Mouse (Mus musculus) liver, embryonic 12.5 days (tissue): ENCODE results near the gene Syncrip. TPM values are rescaled to one million over a fixed set of nuclear protein-coding genes. Genes with fewer than 3 reads are reported as not detected.

Experiments
- ATAC-seq: fragments of 200-750 bp; cut with Nextera tagmentation; 2 replicates; pipeline ENCODE4 v1.8.0; 2017; ENCODE audit warnings: moderate number of reproducible peaks, mild to moderate bottlenecking, moderate library complexity
- H3K27ac ChIP-seq: fragments of 300-500 bp; sonication (generic); 2 replicates; pipeline ENCODE4 v1.5.1; 2016; ENCODE audit warnings: mild to moderate bottlenecking
- H3K27me3 ChIP-seq: fragments of 300-500 bp; sonication (generic); replicated peaks from 2 replicates; pipeline ENCODE4 v1.6.1; 2016; ENCODE audit warnings: mild to moderate bottlenecking, moderate library complexity
- H3K36me3 ChIP-seq: fragments of 300-500 bp; sonication (generic); 2 replicates; pipeline ENCODE4 v1.6.1; 2016; ENCODE audit warnings: mild to moderate bottlenecking, moderate library complexity
- H3K4me1 ChIP-seq: fragments of 300-500 bp; sonication (generic); 2 replicates; pipeline ENCODE4 v1.6.1; 2016
- H3K4me2 ChIP-seq: fragments of 300-500 bp; sonication (generic); 2 replicates; pipeline ENCODE4 v1.6.1; 2016; ENCODE audit warnings: mild to moderate bottlenecking, moderate library complexity
- H3K4me3 ChIP-seq: fragments of 300-500 bp; sonication (generic); 2 replicates; pipeline ENCODE4 v1.5.1; 2016; ENCODE audit warnings: mild to moderate bottlenecking, moderate library complexity
- H3K9ac ChIP-seq: fragments of 300-500 bp; sonication (generic); 2 replicates; pipeline ENCODE4 v1.6.1; 2016; ENCODE audit warnings: mild to moderate bottlenecking, moderate library complexity
- H3K9me3 ChIP-seq: fragments of 300-500 bp; sonication (generic); replicated peaks from 2 replicates; pipeline ENCODE4 v1.6.1; 2016; ENCODE audit warnings: mild to moderate bottlenecking, moderate library complexity
- WGBS: fragments of 180-500 bp; shearing (Covaris S2); methylation state at CpG from one replicate; pipeline ENCODE4 v1.1.7; 2016; ENCODE audit not compliant: insufficient replicate concordance; 5-methylcytosine and 5-hydroxymethylcytosine counted together
- polyA plus RNA-seq: library from polyadenylated mRNA; unstranded; fragments of >200 nt; fragmentation: Nextera tagmentation; extraction: Ambion mirVana; gene quantifications from 2 replicates; pipeline ENCODE4 v1.2.1, GENCODE M21; 2016

The Syncrip gene
- polyA plus RNA-seq, 1 experiment from 2014 or later: 79.0 TPM

DNA sequence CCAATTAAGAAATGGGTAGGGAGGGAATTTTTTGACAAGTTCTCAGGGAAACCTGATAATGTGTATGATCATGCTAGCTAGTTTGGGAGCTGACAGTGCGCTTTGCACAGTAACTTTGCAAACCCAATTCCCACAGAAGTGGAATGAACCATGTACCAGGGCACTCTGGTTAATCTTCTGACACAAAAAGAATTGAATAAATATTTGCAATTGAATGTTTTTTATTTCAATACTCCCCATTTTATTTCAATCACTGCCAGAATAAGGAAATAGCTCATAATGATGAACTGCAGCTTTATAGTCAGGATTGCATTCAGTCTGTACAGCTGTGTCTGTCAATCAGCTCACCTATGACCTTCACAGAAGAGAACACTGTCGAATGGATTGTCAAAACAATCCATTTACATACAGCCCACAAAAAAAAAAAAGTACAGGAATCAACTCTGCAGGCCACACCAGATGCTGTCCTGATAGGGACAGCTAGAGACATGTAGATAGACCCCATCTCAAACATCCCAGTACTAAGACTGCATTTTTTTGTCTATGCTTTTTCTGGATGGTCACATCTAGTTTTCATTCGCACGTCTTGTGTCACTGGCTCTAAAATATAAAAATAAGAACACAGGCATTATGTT is 38.6 kb upstream of the Syncrip start:
- 21% methylated on average over 4 of the region's 4 CpGs for WGBS
- Histone ChIP-seq H3K9me3 (no peaks in the 10 kb centered on the region), H3K27me3 (no peaks in the 10 kb centered on the region), H3K4me3 (peak overlapping the region; percentile 71), H3K4me2 (peak overlapping the region; percentile 97), H3K4me1 (peaks cover 25% of the 10 kb centered on the region), H3K27ac (peak overlapping the region; percentile 89), H3K9ac (peak overlapping the region; percentile 83), H3K36me3 (peaks cover 22% of the 10 kb centered on the region)
- no peak for ATAC-seq

DNA sequence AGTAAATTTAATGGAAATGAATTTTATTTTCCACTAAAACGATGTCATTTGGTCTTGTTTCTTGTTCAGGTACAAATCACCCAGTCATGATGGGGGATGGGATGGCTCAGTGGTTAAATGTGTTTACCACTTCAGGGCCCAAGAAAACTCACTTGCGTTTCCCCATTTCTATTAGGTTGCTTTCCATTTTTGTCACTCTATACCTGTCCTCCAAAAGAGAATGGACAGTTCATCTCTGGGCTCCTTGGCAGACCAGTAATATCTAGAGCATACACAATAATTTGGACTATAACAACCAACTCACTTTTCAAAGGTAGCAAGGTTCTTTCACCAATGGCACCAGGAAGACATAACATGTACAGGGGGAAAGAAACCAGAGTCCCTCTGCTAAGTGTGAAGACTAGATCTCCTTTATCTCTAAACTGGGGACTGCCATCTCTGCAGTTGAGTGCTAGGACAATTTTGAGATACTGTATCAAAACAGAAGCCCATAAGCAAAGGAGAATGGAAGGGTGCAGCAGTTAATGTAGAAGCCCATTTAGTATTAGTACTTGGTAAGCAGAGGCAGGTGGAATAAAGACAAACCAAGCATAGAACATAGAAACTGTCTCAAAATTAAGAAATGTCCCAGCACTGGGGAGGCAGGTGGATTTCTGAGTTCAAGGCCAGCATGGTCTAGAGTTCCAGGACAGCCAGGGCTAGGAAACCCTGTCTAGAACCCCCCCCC is 37.9 kb upstream of the Syncrip start:
- peak overlapping the region; percentile 71 for H3K4me3 ChIP-seq
- H3K9ac ChIP-seq: peak overlapping the region; percentile 83
- no peaks in the 10 kb centered on the region for H3K27me3 ChIP-seq
- H3K27ac ChIP-seq: peak overlapping the region; percentile 89
- WGBS: 8% methylated on average over 2 of the region's 2 CpGs
- H3K4me2 ChIP-seq: peak overlapping the region; percentile 97
- no peak for ATAC-seq
- peaks cover 22% of the 10 kb centered on the region for H3K36me3 ChIP-seq
- H3K9me3 ChIP-seq: no peaks in the 10 kb centered on the region
- H3K4me1 ChIP-seq: peaks cover 25% of the 10 kb centered on the region

DNA sequence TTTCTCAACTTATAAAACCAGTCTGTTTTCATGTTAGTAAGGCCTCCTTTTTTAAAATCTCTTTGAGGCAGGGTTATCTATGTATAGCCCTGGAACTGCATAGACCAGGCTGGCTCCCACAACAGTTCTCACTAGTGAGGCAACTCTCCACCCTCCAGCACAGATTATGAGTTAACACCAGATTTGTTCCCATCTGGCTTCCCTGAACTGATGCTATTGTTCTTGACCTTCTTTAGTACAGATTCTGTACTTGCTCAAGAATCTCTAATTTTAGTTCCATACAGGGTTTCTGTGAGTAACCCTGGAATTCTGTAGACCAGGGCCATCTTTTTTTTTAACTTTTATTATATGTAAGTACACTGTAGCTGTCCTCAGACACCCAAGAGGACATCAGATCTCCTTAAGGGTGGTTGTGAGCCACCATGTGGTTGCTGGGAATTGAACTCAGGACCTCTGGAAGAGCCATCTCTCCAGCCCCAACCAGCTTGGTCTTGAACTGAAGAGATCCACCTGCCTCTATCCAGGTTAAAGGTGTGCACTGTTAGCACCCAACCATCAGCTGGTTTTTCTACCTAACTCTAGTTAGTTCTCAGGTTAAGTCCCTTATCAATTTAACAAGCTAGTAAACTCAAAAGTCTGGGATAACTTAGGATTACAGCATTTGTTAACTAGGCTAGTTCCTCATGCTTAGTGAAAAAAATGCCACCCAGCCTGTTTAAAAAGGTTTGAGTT is 37.2 kb upstream of the Syncrip start:
- Histone ChIP-seq H3K4me1 (peaks cover 25% of the 10 kb centered on the region), H3K36me3 (peaks cover 22% of the 10 kb centered on the region), H3K9ac (no peak overlapping the region), H3K27ac (peak overlapping the region; percentile 89), H3K27me3 (no peaks in the 10 kb centered on the region), H3K4me3 (no peak overlapping the region), H3K4me2 (no peak overlapping the region), H3K9me3 (no peaks in the 10 kb centered on the region)
- ATAC-seq: no peak

DNA sequence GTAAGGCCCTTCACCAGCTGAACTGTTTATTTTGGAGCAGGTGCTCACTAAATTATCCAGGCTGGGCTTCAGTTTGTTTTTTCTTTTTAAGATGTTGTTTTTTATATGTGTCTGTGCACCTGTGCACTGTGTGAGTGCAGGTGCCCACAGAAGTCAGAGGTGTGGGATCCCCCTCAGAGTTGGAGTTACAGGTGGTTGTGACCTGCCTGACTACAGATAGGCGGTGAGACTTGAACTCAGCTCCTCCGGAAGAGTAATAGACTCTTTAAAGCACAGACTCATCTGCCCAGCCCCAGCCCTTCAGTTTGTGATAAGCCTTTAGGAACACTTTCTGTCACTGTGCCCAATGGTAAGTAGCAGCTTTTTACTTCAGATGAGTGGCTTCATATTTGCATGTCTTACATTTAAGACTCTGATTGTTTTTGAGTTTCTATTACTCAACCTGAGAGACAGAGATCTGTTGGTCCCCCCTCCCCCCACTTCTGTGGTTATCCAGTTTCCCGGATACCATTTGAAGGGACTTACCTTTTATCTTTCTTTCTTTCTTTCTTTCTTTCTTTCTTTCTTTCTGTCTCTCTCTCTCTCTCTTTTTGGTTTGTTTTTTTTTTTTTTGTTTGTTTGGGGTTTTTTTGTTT is 34.1 kb upstream of the Syncrip start:
- Histone ChIP-seq H3K27me3 (peaks cover 5% of the 10 kb centered on the region; the same call in 1 of the 2 replicates), H3K27ac (no peak overlapping the region), H3K9me3 (no peaks in the 10 kb centered on the region), H3K9ac (no peak overlapping the region), H3K4me2 (no peak overlapping the region), H3K4me3 (no peak overlapping the region), H3K4me1 (peaks cover 12% of the 10 kb centered on the region), H3K36me3 (peaks cover 15% of the 10 kb centered on the region)
- 61% methylated on average over 3 of the region's 3 CpGs for WGBS
- no peak for ATAC-seq

DNA sequence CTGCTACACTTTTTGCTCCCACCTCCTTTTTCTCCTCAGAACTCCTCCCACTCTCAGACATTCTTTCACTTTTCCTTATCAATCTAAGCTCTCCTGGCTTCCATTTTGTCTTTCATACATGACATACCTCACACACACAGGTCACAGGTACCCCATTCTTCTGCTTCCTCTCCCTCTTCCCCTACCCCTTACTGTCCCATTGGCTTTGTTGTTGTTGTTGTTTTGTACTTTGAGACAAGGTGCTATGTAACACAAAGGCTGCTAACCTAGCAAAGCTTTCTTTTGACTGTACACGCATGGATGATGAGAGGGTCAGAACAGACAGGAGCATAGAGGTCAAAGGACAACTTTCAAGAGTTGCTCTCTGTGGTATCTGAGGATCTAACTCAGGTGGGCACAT is 33.2 kb upstream of the Syncrip start:
- H3K36me3 ChIP-seq: peaks cover 6% of the 10 kb centered on the region
- no peak overlapping the region for H3K27ac ChIP-seq
- H3K4me2 ChIP-seq: no peak overlapping the region
- H3K27me3 ChIP-seq: peaks cover 5% of the 10 kb centered on the region; the same call in 1 of the 2 replicates
- no peak overlapping the region for H3K4me3 ChIP-seq
- 73% methylated on average over 1 of the region's 1 CpGs for WGBS
- no peaks in the 10 kb centered on the region for H3K9me3 ChIP-seq
- no peak for ATAC-seq
- no peak overlapping the region for H3K9ac ChIP-seq
- peaks cover 4% of the 10 kb centered on the region for H3K4me1 ChIP-seq

DNA sequence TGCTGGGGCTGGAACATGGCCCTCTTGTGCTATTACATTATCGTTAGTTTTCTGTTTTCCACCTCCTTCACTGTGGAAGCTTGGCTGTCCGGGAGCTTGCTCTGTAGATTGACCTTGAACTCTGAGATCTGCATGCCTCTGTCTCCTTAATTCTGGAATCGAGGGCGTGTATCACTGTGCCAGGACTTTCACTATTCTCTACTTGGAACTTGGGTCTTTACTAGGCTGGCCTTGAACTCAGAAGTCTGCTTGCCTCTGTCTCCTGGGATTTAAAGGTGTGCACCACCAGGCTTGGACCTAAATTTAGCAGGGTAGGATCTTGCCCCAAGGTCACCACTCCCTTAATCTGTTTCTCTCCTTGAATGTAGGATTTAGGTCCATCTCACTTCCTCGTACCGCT is 19.5 kb upstream of the Syncrip start:
- H3K9me3 ChIP-seq: no peaks in the 10 kb centered on the region
- no peaks in the 10 kb centered on the region for H3K4me1 ChIP-seq
- H3K4me2 ChIP-seq: no peak overlapping the region
- H3K27me3 ChIP-seq: peaks cover 5% of the 10 kb centered on the region; the same call in 1 of the 2 replicates
- no peaks in the 10 kb centered on the region for H3K36me3 ChIP-seq
- no peak overlapping the region for H3K27ac ChIP-seq
- WGBS: 67% methylated on average over 6 of the region's 6 CpGs
- ATAC-seq: no peak
- no peak overlapping the region for H3K4me3 ChIP-seq
- H3K9ac ChIP-seq: no peak overlapping the region

DNA sequence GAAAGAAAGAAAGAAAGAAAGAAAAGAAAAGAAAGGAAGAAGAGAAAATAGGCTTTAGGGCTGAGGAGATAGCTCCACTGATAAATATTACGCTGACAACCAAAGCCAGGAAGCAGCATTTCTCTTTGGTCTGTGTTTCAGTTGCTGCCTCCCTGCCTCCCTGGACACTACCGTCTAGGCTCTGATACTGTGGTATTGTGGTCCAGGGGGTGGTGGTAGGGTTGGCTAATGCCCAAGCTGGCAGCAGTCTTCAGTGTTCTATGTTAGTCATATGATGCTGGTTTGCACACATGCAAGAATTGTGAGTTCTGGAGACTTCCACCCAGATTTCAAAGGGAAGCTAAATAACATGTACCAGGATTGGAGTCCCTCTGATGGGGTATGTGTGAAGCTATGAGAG is 17.7 kb upstream of the Syncrip start:
- Histone ChIP-seq H3K9me3 (no peaks in the 10 kb centered on the region), H3K36me3 (no peaks in the 10 kb centered on the region), H3K4me2 (no peak overlapping the region), H3K9ac (no peak overlapping the region), H3K27ac (no peak overlapping the region), H3K27me3 (peaks cover 5% of the 10 kb centered on the region; the same call in 1 of the 2 replicates), H3K4me1 (no peaks in the 10 kb centered on the region), H3K4me3 (no peak overlapping the region)
- 26% methylated on average over 2 of the region's 2 CpGs for WGBS
- ATAC-seq: no peak

DNA sequence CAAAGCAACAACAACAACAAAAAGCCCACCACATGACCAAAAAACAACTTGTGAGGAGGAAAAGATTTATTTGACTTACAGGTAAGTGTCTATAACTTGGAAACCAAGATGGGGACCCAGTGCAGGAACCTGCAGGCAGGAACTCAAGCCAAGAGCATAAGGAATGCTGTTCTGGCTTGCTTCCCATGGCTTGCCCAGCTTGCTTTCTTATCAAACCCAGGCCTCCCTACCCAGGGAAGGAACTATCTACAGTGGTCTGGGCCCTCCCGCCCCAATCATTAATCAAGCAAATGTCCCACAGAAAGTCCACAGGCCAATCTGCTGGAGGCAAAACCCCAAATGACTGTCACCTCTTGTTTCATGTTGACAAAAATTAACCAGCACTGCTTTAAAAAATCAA is 10.1 kb upstream of the Syncrip start:
- Histone ChIP-seq H3K36me3 (no peaks in the 10 kb centered on the region), H3K27ac (no peak overlapping the region), H3K4me3 (no peak overlapping the region), H3K27me3 (no peaks in the 10 kb centered on the region), H3K9ac (no peak overlapping the region), H3K4me1 (no peaks in the 10 kb centered on the region), H3K4me2 (no peak overlapping the region), H3K9me3 (no peaks in the 10 kb centered on the region)
- ATAC-seq: no peak
- 34% methylated on average over 1 of the region's 1 CpGs for WGBS

DNA sequence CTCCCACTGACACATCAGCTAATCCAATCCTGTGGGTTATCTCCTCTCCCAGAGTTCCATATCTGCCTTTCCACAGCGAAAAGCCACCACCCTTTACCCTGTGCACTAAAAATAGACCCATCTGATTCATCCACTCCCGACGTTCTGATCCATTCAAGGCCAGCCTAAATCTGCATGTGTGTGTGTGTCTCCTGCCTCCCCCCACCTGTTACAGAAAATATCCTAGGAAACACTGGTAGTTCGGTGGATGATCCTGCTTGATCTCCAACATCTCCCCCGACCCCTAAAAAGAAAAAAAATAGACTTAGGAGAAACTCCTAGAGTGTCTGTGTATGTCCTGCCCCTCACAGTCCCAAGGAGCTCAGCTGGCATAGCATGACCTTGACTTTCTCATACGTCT is 2.2 kb upstream of the Syncrip start:
- ATAC-seq: no peak
- Histone ChIP-seq H3K4me2 (no peak overlapping the region), H3K27me3 (peaks cover 16% of the 10 kb centered on the region), H3K36me3 (peaks cover 8% of the 10 kb centered on the region), H3K9me3 (no peaks in the 10 kb centered on the region), H3K9ac (no peak overlapping the region), H3K27ac (no peak overlapping the region), H3K4me1 (peaks cover 30% of the 10 kb centered on the region), H3K4me3 (no peak overlapping the region)
- 32% methylated on average over 6 of the region's 6 CpGs for WGBS

DNA sequence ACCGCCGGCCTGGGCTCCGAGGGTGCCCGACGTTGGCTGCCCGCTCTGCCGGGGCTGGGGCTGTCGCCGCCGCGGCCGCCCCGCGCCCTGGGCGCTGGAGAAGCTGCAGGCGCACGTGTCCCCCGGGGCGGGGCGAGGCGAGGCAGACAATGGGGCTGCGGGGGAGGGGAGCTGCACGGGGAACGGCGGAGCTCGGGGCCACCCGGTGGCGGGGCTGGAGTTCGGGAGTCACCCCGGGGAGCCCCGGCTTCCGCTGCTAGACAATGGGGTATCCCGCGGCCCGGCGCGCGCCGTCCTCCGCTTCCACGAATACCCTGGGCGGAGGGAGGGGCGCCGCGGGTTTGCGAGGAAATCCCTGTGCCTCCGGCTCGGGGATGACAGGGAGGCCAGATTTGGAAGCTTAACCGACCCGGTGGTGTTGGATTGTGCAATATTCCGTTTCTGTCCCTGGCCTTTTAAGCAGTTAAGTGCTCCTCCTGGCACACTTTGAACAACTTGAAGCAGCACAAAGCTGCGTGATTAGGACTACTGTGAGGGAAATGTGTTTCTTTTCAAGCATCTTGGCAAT is 539 bp upstream of the Syncrip start:
- H3K9me3 ChIP-seq: no peaks in the 10 kb centered on the region
- under 1% methylated on average over 52 of the region's 52 CpGs for WGBS
- ATAC-seq: no peak
- H3K27ac ChIP-seq: peak overlapping the region; percentile 97
- peak overlapping the region; percentile 99 for H3K9ac ChIP-seq
- H3K4me2 ChIP-seq: peak overlapping the region; percentile 95
- H3K27me3 ChIP-seq: peaks cover 16% of the 10 kb centered on the region
- H3K36me3 ChIP-seq: peaks cover 22% of the 10 kb centered on the region
- peaks cover 30% of the 10 kb centered on the region for H3K4me1 ChIP-seq
- peak overlapping the region; percentile 97 for H3K4me3 ChIP-seq

DNA sequence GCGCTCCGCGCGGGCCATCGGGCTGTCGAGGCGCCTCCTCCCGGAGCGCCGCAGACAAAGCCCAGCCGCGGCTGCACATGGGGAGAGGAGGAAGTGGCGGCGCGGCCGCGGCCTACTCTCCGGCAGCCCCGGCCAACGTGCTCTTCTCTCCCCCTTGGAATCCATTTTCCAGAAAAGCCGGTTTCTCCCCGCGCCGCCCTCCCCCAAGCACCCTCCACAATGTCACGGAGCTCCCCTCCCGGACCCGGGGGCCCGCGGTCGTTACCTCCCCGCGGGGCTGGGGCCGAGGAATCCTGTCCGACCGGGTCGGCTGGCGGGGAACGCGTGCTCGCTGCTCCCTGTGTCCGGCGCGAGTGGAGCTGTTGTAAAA is 598 bp downstream of the Syncrip start:
- H3K9ac ChIP-seq: peak overlapping the region; percentile 99
- peak overlapping the region; percentile 95 for H3K4me2 ChIP-seq
- WGBS: 1% methylated on average over 35 of the region's 43 CpGs
- H3K4me1 ChIP-seq: peaks cover 30% of the 10 kb centered on the region
- H3K27ac ChIP-seq: peak overlapping the region; percentile 97
- peaks cover 16% of the 10 kb centered on the region for H3K27me3 ChIP-seq
- H3K4me3 ChIP-seq: peak overlapping the region; percentile 97
- ATAC-seq: peak; percentile 6
- no peaks in the 10 kb centered on the region for H3K9me3 ChIP-seq
- H3K36me3 ChIP-seq: peaks cover 33% of the 10 kb centered on the region
